Mouse (Mus musculus): Measurements from ENCODE around the gene Ehhadh.

GRCm38 (mm10) chr16:21758447-21758846 lies 29.2 kb downstream of the Ehhadh start:
- no peak for TF ChIP-seq CTCF (IDR thresholded peaks at IDR 0.05; ENCODE audit: control insufficient read depth, insufficient read depth, low read length)
- TF ChIP-seq POLR2A (IDR thresholded peaks at IDR 0.05; ENCODE audit: borderline replicate concordance, control insufficient read depth, low read depth, low read length): no peak

Measured in bone marrow, adult 2 months (tissue).